Mouse (Mus musculus): ENCODE measurements around the gene BC028528. TPM values are rescaled to one million over a fixed set of nuclear protein-coding genes. Genes with fewer than 3 reads are reported as not detected.

BC028528 gene
- polyA plus RNA-seq, 1 experiment from 2014 or later, result 38.1 TPM

DNA sequence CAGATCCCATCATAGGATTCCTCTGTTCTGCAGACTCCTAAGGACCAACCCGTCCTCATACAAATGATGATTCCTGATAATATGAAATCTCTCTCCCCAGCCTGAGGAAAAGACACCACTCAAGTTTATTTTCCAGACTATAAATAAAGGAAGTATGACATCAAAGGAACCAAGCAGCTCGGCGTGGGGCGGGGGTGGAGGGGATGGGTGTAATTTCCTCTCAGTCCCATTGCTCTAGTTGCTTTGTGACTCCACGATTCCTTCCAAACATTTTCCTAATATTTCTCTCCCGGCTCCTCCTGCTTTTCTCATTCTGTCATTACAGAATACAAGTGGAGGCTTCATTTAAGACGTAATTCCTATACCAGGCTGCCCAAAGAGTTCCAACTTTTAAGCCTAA is 1.3 kb upstream of the BC028528 start:
- Histone ChIP-seq H3K4me1 (peaks cover 45% of the 10 kb centered on the region), H3K36me3 (peaks cover 26% of the 10 kb centered on the region), H3K9ac (peak overlapping the region; percentile 77), H3K4me3 (peak overlapping the region; percentile 68), H3K9me3 (no peaks in the 10 kb centered on the region), H3K4me2 (peak overlapping the region; percentile 73), H3K27me3 (replicated peaks) (no peaks in the 10 kb centered on the region), H3K27ac (replicated peaks) (peak overlapping the region; percentile 94)
- WGBS, result 15% methylated on average over 7 of the region's 7 CpGs
- no peak for ATAC-seq (ENCODE audit: extremely low read depth, insufficient number of reproducible peaks, low FRiP score, low TSS enrichment)

DNA sequence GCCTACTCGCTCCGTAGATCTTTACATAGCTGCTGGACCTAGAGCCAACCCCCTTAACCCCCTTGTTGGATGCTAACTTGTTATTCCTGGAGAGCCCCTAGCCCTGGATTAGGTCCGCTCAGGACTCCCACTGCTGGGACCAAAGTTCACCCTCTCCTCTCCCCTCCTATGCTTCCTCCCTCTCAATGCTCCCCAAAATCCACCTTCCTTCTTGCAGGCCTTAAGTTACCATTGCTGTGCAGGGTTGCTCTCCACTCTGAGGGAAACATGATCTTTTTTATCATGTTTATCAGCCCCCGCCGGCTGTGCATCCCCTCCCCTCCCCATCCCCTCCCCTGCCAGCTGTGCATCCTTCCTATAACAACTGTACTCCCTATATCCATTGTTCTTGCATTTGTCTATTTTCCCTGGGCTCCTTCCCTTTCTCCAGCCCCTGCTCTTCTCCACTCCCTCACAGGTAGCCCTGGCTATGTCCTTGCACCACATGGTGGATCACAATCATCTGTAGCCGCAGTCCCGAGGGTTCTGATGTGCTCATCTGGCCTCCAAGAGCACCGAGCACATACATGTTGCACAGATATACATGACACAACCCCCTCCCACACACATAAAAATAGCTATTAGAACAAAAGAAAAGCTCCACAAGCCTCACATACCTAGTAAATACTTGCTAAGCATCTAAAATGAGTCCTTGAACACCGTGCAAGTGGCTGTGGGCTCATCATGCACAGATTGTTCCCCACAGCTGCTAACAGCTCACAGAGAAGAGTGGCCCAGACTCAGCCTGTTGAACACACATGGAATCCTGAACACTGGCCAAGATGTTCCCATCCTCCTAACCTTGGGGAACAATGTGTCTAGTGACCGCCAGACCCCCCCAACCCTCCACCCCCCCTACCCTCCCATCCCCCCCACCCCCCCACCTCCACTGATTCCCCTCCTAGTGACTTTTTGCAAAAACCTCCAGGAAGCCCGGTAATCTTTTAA is 554 bp upstream of the BC028528 start:
- Histone ChIP-seq H3K4me1 (peaks cover 45% of the 10 kb centered on the region), H3K9me3 (no peaks in the 10 kb centered on the region), H3K4me2 (peak overlapping the region; percentile 73), H3K9ac (peak overlapping the region; percentile 80), H3K4me3 (peak overlapping the region; percentile 50), H3K36me3 (peaks cover 25% of the 10 kb centered on the region), H3K27me3 (replicated peaks) (no peaks in the 10 kb centered on the region), H3K27ac (replicated peaks) (peak overlapping the region; percentile 94)
- 30% methylated on average over 11 of the region's 11 CpGs for WGBS
- ATAC-seq (ENCODE audit: extremely low read depth, insufficient number of reproducible peaks, low FRiP score, low TSS enrichment), result no peak

- H3K4me2 ChIP-seq, result no peak overlapping the region
These were observed 2.1 kb downstream of the BC028528 start for GRCm38 (mm10) chr3:95889664-95890063.

DNA sequence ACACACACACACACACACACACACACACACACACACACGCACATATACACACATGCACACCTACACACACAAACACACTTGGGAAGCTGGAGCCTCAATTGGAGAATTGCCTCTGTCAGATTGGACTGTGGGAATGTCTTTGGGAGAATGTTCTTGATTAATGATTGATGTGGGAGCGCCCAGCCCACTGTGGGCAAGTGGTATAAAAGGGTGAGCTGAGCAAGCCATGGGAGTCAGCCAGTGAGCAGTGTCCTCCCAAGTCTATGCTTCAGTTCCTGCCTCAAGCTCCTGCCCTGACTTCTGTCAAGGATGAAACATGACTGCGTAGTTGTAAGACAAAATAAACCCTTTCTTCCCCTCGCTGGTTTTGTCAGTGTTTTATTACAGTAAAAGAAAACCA is 4.2 kb downstream of the BC028528 start:
- H3K4me3 ChIP-seq, result no peak overlapping the region
- ATAC-seq (ENCODE audit: extremely low read depth, insufficient number of reproducible peaks, low FRiP score, low TSS enrichment), result no peak
- H3K4me2 ChIP-seq, result no peak overlapping the region
- peaks cover 49% of the 10 kb centered on the region for H3K36me3 ChIP-seq
- H3K9me3 ChIP-seq, result no peaks in the 10 kb centered on the region
- 73% methylated on average over 4 of the region's 4 CpGs for WGBS
- H3K4me1 ChIP-seq, result peaks cover 29% of the 10 kb centered on the region
- H3K9ac ChIP-seq, result no peak overlapping the region
- no peak overlapping the region for H3K27ac ChIP-seq (replicated peaks)
- H3K27me3 ChIP-seq (replicated peaks), result no peaks in the 10 kb centered on the region

More at GRCm38 (mm10) chr3:95889664-95890063, 2.1 kb downstream of the BC028528 start:
- Histone ChIP-seq H3K4me3 (no peak overlapping the region), H3K9me3 (no peaks in the 10 kb centered on the region), H3K36me3 (peaks cover 42% of the 10 kb centered on the region), H3K27me3 (replicated peaks) (no peaks in the 10 kb centered on the region), H3K9ac (no peak overlapping the region), H3K27ac (replicated peaks) (no peak overlapping the region), H3K4me1 (peaks cover 32% of the 10 kb centered on the region)
- no peak for ATAC-seq (ENCODE audit: extremely low read depth, insufficient number of reproducible peaks, low FRiP score, low TSS enrichment)
- WGBS, result 78% methylated on average over 3 of the region's 3 CpGs

- peaks cover 16% of the 10 kb centered on the region for H3K4me1 ChIP-seq
- H3K9me3 ChIP-seq, result no peaks in the 10 kb centered on the region
- 76% methylated on average over 5 of the region's 5 CpGs for WGBS
- H3K27ac ChIP-seq (replicated peaks), result no peak overlapping the region
- H3K4me2 ChIP-seq, result no peak overlapping the region
- peaks cover 49% of the 10 kb centered on the region for H3K36me3 ChIP-seq
- H3K27me3 ChIP-seq (replicated peaks), result no peaks in the 10 kb centered on the region
- no peak overlapping the region for H3K4me3 ChIP-seq
- no peak for ATAC-seq (ENCODE audit: extremely low read depth, insufficient number of reproducible peaks, low FRiP score, low TSS enrichment)
- H3K9ac ChIP-seq, result no peak overlapping the region
These were observed 7.4 kb downstream of the BC028528 start for GRCm38 (mm10) chr3:95884400-95884799.

DNA sequence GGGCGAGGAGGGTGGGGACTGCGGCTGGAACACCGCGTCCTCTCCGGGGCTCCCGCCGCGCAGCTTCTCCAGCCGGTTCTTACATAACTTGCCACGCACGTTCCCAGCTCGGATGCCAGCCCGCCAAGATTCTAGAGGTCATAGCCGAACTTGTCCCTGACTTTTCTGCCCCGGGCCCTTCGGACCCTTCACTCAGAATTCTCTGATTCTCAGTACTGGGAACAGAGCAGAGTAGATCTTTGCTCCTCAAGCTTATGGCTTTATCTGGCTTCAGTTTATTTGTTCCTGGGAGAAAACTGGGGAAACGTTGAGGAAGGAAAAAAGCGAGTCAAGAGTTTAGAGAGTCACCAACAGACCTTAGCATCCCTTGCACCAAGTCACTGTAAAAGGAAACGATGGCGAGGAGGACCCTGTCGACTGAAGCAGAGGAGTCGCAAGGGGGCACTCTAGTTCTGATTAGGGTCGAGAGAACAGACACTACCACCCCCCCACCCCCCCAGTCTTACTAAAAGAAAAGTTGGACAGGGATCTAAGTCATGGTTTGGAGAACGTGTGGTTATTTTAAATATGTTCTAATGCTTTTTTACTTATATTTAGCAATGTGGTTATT is 8.9 kb downstream of the BC028528 start:
- Histone ChIP-seq H3K4me1 (peaks cover 16% of the 10 kb centered on the region), H3K9me3 (no peaks in the 10 kb centered on the region), H3K4me3 (peak overlapping the region; percentile 66), H3K27ac (replicated peaks) (peak overlapping the region; percentile 12), H3K27me3 (replicated peaks) (no peaks in the 10 kb centered on the region), H3K4me2 (peak overlapping the region; percentile 99), H3K36me3 (peaks cover 39% of the 10 kb centered on the region), H3K9ac (peak overlapping the region; percentile 78)
- ATAC-seq (ENCODE audit: extremely low read depth, insufficient number of reproducible peaks, low FRiP score, low TSS enrichment), result no peak
- WGBS, result 1% methylated on average over 24 of the region's 24 CpGs

DNA sequence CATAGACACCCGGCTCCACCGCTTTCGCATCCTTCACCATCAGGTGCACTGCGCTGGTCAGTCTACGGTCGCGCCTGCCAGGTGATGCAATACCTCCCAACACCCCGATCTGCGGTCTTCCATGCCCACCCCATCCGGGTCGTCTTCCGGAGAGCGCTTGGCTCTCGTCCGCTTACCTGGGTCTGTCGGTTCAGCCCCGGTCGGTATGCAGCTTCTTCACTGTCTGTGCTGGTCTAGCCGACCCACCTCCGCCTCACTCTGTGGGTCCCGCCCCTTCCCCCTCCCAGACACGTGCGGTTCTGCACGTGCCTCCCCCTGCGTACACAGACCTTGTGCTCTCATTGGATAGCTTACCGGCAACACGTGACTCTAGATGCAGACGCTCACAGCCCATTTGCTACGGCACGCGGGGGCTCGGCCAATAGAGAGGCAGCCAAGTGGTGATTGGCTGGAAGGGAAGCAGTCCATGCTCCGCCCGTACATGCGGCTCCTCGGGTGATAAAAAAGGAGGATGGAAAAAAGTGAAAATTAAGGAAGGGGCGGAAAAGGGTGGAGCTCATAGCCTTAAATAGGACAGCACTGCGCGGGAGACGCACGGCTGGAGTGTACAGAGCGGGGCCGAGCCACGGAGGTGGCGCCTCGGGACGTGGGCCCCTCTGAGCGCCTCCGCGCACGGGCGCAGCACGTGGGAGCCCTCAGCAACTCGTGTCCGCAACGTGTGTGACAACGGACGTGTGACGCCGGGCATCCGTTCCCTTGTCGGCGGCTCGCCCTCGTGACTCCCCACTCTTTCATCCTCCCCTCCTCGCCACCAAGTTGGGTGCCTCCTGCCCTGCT is 9.6 kb downstream of the BC028528 start, which contains the start of gene Ciart:
TSS of gene Ciart (minus strand) at position 273 of the 837 bp plus-strand sequence.
- under 1% methylated on average over 64 of the region's 66 CpGs for WGBS
- no peaks in the 10 kb centered on the region for H3K9me3 ChIP-seq
- H3K4me2 ChIP-seq, result peak within 1 kb of the TSS; percentile 99
- H3K27ac ChIP-seq (replicated peaks), result peak within 1 kb of the TSS; percentile 12
- ATAC-seq (ENCODE audit: extremely low read depth, insufficient number of reproducible peaks, low FRiP score, low TSS enrichment), result peak; percentile 94
- peaks cover 32% of the 10 kb centered on the region for H3K36me3 ChIP-seq
- peak within 1 kb of the TSS; percentile 80 for H3K9ac ChIP-seq
- peak within 1 kb of the TSS; percentile 66 for H3K4me3 ChIP-seq
- peaks cover 16% of the 10 kb centered on the region for H3K4me1 ChIP-seq
- H3K27me3 ChIP-seq (replicated peaks), result no peaks in the 10 kb centered on the region

- Histone ChIP-seq H3K27ac (replicated peaks) (no peak overlapping the region), H3K4me3 (no peak overlapping the region), H3K4me2 (no peak overlapping the region), H3K9me3 (no peaks in the 10 kb centered on the region), H3K4me1 (peaks cover 16% of the 10 kb centered on the region), H3K36me3 (peaks cover 8% of the 10 kb centered on the region), H3K27me3 (replicated peaks) (no peaks in the 10 kb centered on the region), H3K9ac (no peak overlapping the region)
- WGBS, result 92% methylated on average over 4 of the region's 4 CpGs
- ATAC-seq (ENCODE audit: extremely low read depth, insufficient number of reproducible peaks, low FRiP score, low TSS enrichment), result no peak
These were observed 12.7 kb downstream of the BC028528 start for GRCm38 (mm10) chr3:95879063-95879462.

- Histone ChIP-seq H3K9me3 (no peaks in the 10 kb centered on the region), H3K9ac (peak overlapping the region; percentile 93), H3K4me3 (peak overlapping the region; percentile 84), H3K27ac (replicated peaks) (peak overlapping the region; percentile 92), H3K4me2 (peak overlapping the region; percentile 77), H3K27me3 (replicated peaks) (no peaks in the 10 kb centered on the region), H3K36me3 (peaks cover 40% of the 10 kb centered on the region), H3K4me1 (peaks cover 23% of the 10 kb centered on the region)
- ATAC-seq (ENCODE audit: extremely low read depth, insufficient number of reproducible peaks, low FRiP score, low TSS enrichment), result no peak
- 61% methylated on average over 7 of the region's 7 CpGs for WGBS
These were observed 19.8 kb downstream of the BC028528 start for GRCm38 (mm10) chr3:95872048-95872447.

DNA sequence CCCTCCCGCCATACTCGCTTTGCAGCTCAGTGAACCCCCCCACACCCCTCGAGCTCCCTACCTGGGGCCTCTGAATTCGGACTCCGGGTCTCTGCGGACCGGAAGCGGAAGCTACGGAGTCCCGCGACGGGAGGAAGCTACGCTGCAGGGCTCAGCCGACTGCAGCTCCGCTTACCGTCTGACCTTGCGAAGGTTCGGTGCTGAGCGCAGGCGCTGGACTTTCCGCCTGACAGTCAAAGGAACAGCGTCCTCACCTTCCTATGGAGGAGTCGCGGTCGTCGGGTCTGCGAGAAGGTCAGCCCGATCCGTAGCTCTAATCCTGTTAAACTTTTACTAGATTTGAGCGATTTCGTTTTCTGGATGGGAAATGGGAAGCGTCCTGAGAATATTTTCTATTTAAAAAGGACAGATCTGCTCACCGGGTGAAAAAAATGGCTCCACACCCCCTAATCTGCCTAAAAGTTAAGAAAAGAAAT is 20.4 kb downstream of the BC028528 start, which contains the start of gene Mrps21:
TSS of gene Mrps21 (minus strand) at position 128 of the 476 bp plus-strand sequence.
- H3K27me3 ChIP-seq (replicated peaks), result no peaks in the 10 kb centered on the region
- H3K9ac ChIP-seq, result peak within 1 kb of the TSS; percentile 93
- WGBS, result under 1% methylated on average over 33 of the region's 33 CpGs
- peak within 1 kb of the TSS; percentile 77 for H3K4me2 ChIP-seq
- H3K9me3 ChIP-seq, result no peaks in the 10 kb centered on the region
- peak within 1 kb of the TSS; percentile 92 for H3K27ac ChIP-seq (replicated peaks)
- peak; percentile 76 for ATAC-seq (ENCODE audit: extremely low read depth, insufficient number of reproducible peaks, low FRiP score, low TSS enrichment)
- peak within 1 kb of the TSS; percentile 84 for H3K4me3 ChIP-seq
- peaks cover 23% of the 10 kb centered on the region for H3K4me1 ChIP-seq
- peaks cover 46% of the 10 kb centered on the region for H3K36me3 ChIP-seq

Data from heart, embryonic 13.5 days (tissue).